Mouse (Mus musculus) MEL (cell line): ENCODE measurements around the gene Bnip3.

ENCODE experiments used
- CTCF ChIP-seq, 3 experiments: IDR thresholded peaks in 2 of 3; conservative IDR thresholded peaks in 1 of 3; 2 replicates each; pipeline ENCODE4 v1.5.1; 2011 to 2012; ENCODE audit warnings: low read length in 3 of 3, low read depth in 2 of 3, mild to moderate bottlenecking in 2 of 3, improper control_type of control experiment in 1 of 3, inconsistent platforms in 1 of 3, mixed read lengths in 1 of 3, moderate library complexity in 1 of 3; ENCODE audit not compliant: control insufficient read depth in 1 of 3, insufficient read depth in 1 of 3, poor library complexity in 1 of 3, severe bottlenecking in 1 of 3
- POLR2AphosphoS5 ChIP-seq: IDR thresholded peaks from 2 replicates; pipeline ENCODE4 v1.6.1; 2012; ENCODE audit warnings: low read depth, borderline replicate concordance, mild to moderate bottlenecking, inconsistent platforms, low read length, moderate library complexity, mixed read lengths
- ZKSCAN1 ChIP-seq: IDR thresholded peaks from 2 replicates; pipeline ENCODE4 v1.6.1; 2012; ENCODE audit warnings: low read depth, mild to moderate bottlenecking, inconsistent platforms, low read length, improper control_type of control experiment, moderate library complexity

DNA sequence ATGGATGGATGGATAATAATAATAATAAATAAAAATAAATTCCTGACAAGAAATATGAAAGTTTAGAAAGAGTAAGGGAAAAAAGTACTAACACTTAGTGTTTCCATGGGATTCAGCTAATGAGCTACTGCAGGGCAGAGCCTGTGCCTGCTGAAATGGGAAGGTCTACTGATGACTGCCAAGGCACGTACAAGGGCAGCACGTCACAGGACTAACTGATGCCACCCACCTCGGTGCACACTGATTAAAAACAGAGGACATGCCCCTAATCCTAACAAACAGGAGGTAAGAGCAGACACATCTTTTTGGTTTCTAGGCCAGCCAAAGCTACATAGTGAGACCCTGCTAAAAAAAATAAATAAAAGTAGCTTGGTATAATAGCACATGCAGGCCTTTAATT, 25.6 kb downstream of the Bnip3 start:
- TF ChIP-seq ZKSCAN1, result no peak
- TF ChIP-seq CTCF (IDR thresholded peaks at IDR 0.05 in 2 of 3, conservative IDR thresholded peaks at IDR 0.05 in 1 of 3; ENCODE audit: control insufficient read depth in 1 of 3, insufficient read depth in 1 of 3, low read depth in 2 of 3, low read length in 3 of 3, poor library complexity in 1 of 3, severe bottlenecking in 1 of 3), result no peak
- TF ChIP-seq POLR2AphosphoS5, result no peak
